Mouse (Mus musculus) A20 (cell line): Measurements from ENCODE around the gene Chst10.

Experiments
- DNase-seq: peaks from one replicate; pipeline ENCODE4 v3.0.0-alpha.2; 2011; ENCODE audit warnings: low read depth, low spot score

Chst10 gene

GRCm38 (mm10) chr1:38869398-38870195 lies 28.4 kb downstream of the Chst10 start:
- DNase-seq: no peak

DNA sequence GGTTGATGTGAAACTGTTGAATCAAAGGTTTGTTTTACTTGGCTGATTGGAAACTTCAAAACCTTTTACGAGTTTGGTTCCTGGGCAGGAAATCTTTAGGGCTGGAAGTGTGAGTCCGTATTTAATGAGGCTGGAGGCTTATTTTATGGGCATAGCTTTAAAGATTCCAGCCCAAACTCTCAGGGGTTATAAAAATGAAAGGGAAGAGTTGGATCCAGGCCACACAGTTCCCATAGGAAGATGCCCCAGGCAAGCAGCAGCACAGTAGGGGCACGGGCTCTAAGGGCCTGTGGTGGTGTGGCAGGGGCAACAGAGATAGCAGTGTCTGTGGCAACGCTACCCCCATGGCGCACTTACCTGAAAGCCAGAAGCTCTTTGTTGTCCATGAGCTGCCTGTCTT lies 31.7 kb downstream of the Chst10 start:
- no peak for DNase-seq

DNA sequence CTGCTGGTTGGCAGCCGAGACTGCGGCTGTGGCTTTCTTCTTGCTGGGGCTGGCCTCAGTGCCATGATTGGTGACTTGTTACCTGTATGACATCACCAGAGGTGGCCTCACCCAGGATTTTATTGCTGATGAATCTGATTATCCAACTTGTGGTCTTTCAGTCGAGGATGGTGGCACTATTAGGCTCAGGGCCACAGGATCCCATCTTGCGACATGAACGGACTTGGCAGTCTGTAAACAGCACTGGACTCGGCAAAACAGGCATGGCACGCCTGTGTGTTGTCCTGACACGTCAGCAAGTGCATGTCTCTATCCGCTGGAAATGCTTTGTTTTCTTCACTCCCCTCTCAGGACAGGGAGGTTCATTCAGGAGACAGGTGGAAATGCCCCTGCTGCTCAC lies 33.6 kb downstream of the Chst10 start:
- DNase-seq: no peak

DNA sequence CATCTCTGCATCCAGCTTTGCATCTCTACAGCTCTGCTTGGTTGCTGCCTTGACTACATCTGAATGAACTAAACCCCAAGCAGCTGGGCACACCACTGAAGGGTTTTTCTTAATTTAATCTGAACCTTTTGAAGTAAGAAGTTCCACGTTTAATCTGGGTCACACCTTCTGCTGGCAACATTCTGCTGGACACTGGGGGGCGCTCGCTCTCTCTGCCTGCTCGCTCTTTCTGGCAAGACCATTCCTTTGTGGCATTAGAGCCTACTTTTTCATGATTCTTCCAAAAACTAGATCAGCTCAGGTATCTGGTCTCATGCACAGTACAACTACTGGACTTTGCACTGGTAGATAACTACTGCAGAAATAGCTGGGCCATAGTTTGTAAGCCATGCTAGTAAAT lies 35.7 kb downstream of the Chst10 start:
- DNase-seq: peak; percentile 53

- DNase-seq: no peak
Measured at GRCm38 (mm10) chr1:38860867-38861524, 37.0 kb downstream of the Chst10 start.

DNA sequence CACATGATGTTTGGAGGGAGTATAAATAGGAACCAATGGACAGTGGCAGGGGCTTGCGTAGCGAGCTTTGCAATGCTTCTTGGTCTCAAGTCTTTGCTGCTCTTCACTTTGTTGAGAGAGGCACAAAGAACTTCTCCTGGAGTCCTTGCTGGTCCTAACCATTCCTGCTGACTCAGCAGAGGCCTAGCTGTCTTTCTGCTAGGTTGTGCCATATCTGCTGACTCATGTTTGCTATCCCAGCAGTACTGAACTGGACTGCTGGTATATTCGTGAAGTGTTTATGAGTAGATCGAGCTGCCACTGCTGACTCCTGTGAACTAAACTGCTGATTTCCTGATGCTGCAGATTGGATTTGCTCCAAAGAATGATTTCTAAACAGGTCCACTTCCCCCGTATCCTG lies 37.8 kb downstream of the Chst10 start:
- DNase-seq: no peak

GRCm38 (mm10) chr1:38856196-38856595 lies 41.8 kb downstream of the Chst10 start:
- DNase-seq: peak; percentile 54

DNA sequence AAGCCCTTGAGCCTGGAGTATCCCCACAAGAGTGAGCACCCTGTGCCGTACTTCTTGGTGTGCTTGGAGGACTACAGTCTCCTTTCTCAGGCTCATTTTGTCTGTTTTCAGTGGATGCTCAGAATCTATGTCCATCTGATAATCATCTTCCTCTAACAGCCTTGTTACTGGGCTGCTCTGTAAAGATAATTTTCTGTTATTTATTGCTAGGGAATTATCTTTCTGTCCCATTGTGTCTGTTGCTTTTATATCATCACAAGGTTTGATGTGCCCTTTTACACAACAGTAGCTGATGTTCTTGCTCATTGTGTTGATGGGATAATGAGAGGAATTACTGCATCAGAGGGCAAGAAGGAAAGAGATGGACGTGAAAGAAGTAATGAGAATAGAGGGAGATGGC lies 45.7 kb downstream of the Chst10 start:
- DNase-seq: no peak

GRCm38 (mm10) chr1:38850650-38851049 lies 47.3 kb downstream of the Chst10 start:
- DNase-seq: no peak

GRCm38 (mm10) chr1:38848451-38849289 lies 49.3 kb downstream of the Chst10 start:
- DNase-seq: no peak

GRCm38 (mm10) chr1:38847975-38848374 lies 50.0 kb downstream of the Chst10 start:
- DNase-seq: peak; percentile 6

DNA sequence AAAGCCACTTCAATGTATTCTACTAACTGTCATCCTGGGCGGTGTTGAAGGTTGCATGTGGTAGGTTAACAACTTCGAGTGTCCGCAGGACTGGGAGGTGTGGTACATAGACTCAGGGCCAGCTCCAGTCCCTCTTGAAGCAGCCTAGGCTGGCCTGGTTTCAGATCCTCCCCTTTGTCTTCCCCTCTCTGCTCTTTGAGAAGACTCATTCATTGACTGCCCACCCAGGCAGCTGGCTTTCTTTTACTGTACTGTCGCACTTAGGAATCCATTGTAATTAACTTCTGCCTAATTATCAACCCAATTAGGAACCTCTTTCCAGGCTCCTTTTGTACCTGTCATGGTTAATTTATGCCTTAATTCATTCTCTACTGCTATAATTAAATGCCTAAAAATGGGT lies 54.7 kb downstream of the Chst10 start:
- peak; percentile 13 for DNase-seq

DNA sequence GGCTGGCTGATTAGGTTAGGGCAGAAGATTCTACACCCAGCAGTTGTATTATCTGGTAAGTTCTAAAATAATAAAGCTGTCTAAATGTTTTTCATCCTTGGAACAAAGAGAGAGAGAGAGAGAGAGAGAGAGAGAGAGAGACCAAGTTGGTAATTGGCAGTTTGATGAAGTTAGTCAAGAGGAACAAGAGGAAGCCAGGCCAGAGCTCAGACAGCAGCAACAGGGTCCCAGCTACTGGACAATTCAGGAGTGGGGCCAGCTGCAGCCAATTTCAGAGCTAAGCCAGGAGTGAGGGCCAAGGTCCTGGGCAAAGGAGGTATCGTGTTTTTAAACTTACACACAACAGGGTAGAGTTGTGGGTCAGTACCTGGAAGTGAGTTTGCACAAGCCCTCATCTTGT lies 55.1 kb downstream of the Chst10 start:
- DNase-seq: no peak

GRCm38 (mm10) chr1:38839944-38840343 lies 58.0 kb downstream of the Chst10 start:
- DNase-seq: no peak

DNA sequence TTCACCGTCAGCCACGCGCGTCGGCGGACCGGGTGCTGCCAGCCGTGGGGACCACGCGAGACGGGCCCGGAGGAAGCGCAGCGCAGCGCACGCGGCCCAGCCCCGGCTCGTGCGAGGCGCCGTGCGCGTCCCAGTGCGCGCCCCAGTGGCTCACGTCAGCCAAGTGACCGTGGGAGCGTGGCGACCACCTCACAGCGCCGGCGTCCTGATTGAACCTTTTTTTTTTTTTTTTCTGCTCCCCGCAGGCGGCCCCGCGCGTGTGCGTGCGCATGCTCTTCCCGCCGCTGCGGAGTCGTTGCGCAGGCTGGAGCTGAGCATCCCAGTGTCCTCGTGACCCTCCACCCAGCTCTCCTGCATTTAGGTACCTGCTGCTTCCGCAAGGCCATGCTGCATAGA lies 61.5 kb downstream of the Chst10 start, which contains the start of gene Lonrf2:
TSS of gene Lonrf2 (minus strand) at position 235 of the 396 bp plus-strand sequence.
- no peak for DNase-seq

DNA sequence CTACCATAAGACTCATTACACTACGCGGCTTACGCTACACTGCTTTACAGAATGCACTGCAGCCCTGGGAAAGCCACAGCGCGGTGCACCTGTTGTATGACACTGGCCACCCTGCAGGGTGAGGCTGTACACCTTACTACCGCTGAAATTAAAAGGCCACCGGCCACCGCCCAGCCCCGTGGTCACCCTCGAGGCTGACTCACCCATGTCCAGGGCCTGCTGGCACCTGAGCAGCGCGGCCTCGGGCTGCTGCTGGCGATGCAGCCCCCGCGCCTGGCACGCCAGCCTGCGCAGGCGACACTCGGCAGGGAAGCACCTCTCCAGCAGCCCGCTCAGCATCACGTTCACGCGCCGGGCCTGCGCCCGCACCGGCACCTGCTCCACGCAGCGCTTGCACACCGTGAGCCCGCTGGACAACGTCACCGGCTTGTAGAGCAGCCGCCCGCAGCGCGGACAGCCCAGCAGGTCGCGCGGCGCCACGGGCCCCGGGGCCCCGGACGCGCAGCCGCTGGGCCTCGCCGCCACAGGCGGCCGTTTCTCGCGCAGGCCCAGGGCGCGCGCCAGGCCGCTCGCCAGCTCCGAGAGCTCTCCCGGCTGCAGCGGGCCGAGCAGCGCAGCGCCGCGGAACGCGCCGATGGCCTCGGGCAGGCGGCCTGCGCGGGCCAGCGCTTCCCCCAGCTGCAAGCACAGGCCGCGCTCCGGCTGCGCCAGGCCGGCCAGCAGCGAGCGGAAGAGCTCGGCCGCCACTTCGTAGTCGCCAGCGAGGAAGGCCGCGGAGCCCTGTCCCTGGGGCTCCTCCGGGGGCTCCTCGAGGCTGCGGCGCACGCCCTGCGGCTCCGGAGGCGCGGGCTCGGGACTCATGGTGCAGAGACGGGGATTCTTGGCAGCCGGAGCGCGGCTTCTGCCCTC lies 62.1 kb downstream of the Chst10 start:
- DNase-seq: no peak

GRCm38 (mm10) chr1:38834899-38835298 lies 63.1 kb downstream of the Chst10 start:
- DNase-seq: peak; percentile 29

GRCm38 (mm10) chr1:38824926-38825325 lies 73.0 kb downstream of the Chst10 start:
- no peak for DNase-seq

DNA sequence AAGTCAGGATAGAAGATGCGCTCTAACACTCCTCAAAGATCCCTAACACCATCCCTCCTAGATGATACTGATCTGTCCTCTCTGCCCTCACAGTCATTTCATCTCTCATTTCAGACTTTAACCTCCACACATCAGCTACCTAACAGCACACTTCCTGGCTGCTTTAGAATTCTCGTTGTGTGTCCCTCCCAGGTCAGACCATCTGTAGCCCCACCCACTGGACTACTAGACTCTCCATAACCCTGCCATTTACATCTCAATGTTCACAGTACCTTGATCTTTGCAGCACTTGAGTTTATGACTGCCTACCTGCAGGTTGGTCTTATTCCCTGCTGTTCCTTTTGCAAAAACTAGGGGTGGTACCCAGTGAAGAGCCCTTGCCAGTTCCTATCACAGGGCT lies 74.1 kb downstream of the Chst10 start:
- no peak for DNase-seq

- no peak for DNase-seq
Measured at GRCm38 (mm10) chr1:38819691-38820090, 78.3 kb downstream of the Chst10 start.

DNA sequence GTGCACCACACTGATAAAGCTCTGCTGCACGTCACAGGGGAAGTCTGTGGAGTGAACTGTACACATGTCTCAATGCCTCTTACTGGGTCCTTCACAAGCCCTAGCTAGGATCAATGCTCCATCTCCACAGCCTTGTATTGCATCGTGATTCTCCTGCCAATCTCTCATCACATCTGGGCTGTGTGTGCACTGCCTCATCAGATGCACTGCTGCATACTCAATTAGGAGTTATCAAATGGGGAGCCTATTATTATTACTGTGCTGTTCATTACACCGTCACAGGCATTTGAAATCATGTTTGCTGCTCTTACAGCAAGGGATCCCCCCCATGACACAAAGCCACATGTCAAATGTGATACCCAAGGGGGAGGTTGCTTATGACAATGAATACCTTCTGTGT lies 80.3 kb downstream of the Chst10 start:
- no peak for DNase-seq
